In genomic region chr11:58890511-58890910, GRCm38 (mm10) we compare ENCODE assay signal across 25 mouse cellular contexts. TPM values are rescaled to one million over a fixed set of nuclear protein-coding genes. Genes with fewer than 3 reads are reported as not detected.
DNase-seq lines count a peak whose midpoint lies in the region; TF ChIP-seq lines count a peak whose summit lies in the region.
"Had no signal": no experiment of that assay in that cellular context is flagged by ENCODE, and none has a peak within 500 bp of the region (broad histone marks: within the 10 kb centered on the region; RNA-seq: fewer than 3 reads in every experiment).

No protein-coding gene starts in this region.

- no peak for TF ChIP-seq POLR2A in heart, adult 2 months (IDR thresholded peaks at IDR 0.05; ENCODE audit: insufficient read depth, low read depth, low read length)
- no peak for TF ChIP-seq POLR2A in MEL (IDR thresholded peaks at IDR 0.05; ENCODE audit: control insufficient read depth in 1 of 2, insufficient read depth in 1 of 2, low read depth in 1 of 2, low read length in 2 of 2, poor library complexity in 1 of 2)

- intact Hi-C loops in heart, adult 2 months (cut with DNase I): no loop called here

- no peak for TF ChIP-seq RAD21 in MEL (IDR thresholded peaks at IDR 0.05; ENCODE audit: low read depth, low read length)

- peak; percentile 64 for DNase-seq in heart, adult 11 months
- DNase-seq in heart, adult 2 months: no peak
- DNase-seq in kidney, postnatal 10 days: peak; percentile 21
- DNase-seq in kidney, adult 11 months: no peak
- DNase-seq in MEL (ENCODE audit: low read depth, low spot score): peak; percentile 38
- no peak for DNase-seq in thymus, postnatal 25 days
- DNase-seq: adrenal gland, adult 2 months; adrenal gland, adult 8-10 months; adrenal gland, postnatal 10 days; adrenal gland, postnatal 14 days; adrenal gland, postnatal 25 days; adrenal gland, postnatal 36 days; B cell, adult 2 months; cerebellum, adult 11 months; cerebellum, adult 11-12 months; cerebellum, adult 18-20 months; cerebellum, adult 2 months had no signal

- H3K27me3 ChIP-seq in heart, adult 2 months (ENCODE audit: control insufficient read depth, insufficient read depth, low read length): no peaks in the 10 kb centered on the region
- H3K27me3 ChIP-seq in MEL (ENCODE audit: control insufficient read depth in 1 of 2, insufficient read depth in 2 of 2, low read length in 2 of 2): no peaks in the 10 kb centered on the region
- H3K27me3 ChIP-seq: CH12.LX, Patski had no signal

- H3K9ac ChIP-seq in heart, adult 2 months (ENCODE audit: low read depth, low read length): no peak overlapping the region
- no peak overlapping the region for H3K9ac ChIP-seq in MEL (ENCODE audit: control insufficient read depth, low read depth, low read length, poor library complexity, severe bottlenecking)

- no peak overlapping the region for H3K4me3 ChIP-seq in heart, adult 2 months
- no peak overlapping the region for H3K4me3 ChIP-seq in MEL (ENCODE audit: control insufficient read depth in 1 of 2, insufficient read depth in 1 of 2, low read depth in 2 of 2, low read length in 2 of 2)

- H3K9me3 ChIP-seq in MEL (replicated peaks; ENCODE audit: insufficient read depth, low read length): no peaks in the 10 kb centered on the region

- no peaks in the 10 kb centered on the region for H3K79me2 ChIP-seq in heart, adult 2 months (replicated peaks; ENCODE audit: control insufficient read depth, insufficient read depth, low read length)
- no peaks in the 10 kb centered on the region for H3K79me2 ChIP-seq in MEL (ENCODE audit: control insufficient read depth, insufficient read depth, low read length, poor library complexity)

- no peak overlapping the region for H3K27ac ChIP-seq in heart, adult 2 months
- no peak overlapping the region for H3K27ac ChIP-seq in MEL (ENCODE audit: control insufficient read depth, low read depth, low read length)

- TF ChIP-seq EP300 in heart, adult 2 months (IDR thresholded peaks at IDR 0.05; ENCODE audit: insufficient read depth, low read depth, low read length): no peak
- no peak for TF ChIP-seq EP300 in MEL (IDR thresholded peaks at IDR 0.05; ENCODE audit: low read depth in 1 of 2, low read length in 2 of 2)

- no peak for TF ChIP-seq CTCF in heart, adult 2 months (IDR thresholded peaks at IDR 0.05)
- TF ChIP-seq CTCF in MEL (IDR thresholded peaks at IDR 0.05 in 2 of 3, conservative IDR thresholded peaks at IDR 0.05 in 1 of 3; ENCODE audit: control insufficient read depth in 1 of 3, insufficient read depth in 1 of 3, low read depth in 2 of 3, low read length in 3 of 3, poor library complexity in 1 of 3, severe bottlenecking in 1 of 3): no peak

- peaks cover 2% of the 10 kb centered on the region; the same call in 1 of the 2 replicates for H3K36me3 ChIP-seq in heart, adult 2 months (ENCODE audit: control insufficient read depth, insufficient read depth, low read length)
- peaks cover 4 to 14% of the 10 kb centered on the region in 2 experiments for H3K36me3 ChIP-seq in MEL (ENCODE audit: control insufficient read depth in 1 of 2, insufficient read depth in 2 of 2, low read length in 2 of 2)

- WGBS in heart, adult 2 months: 72% methylated on average over 10 of the region's 10 CpGs

- H3K4me1 ChIP-seq in heart, adult 2 months (ENCODE audit: control insufficient read depth, insufficient read depth, low read length): no peaks in the 10 kb centered on the region; the same call in 1 of the 2 replicates
- H3K4me1 ChIP-seq in MEL (ENCODE audit: control insufficient read depth in 1 of 2, insufficient read depth in 2 of 2, low read length in 2 of 2): peaks cover 0 to 7% of the 10 kb centered on the region in 2 experiments; a peak in 1 of 4 replicates

TF ChIP-seq in MEL, 35 proteins besides CTCF, POLR2A, EP300 and RAD21:
- no peak for TF ChIP-seq MYC (IDR thresholded peaks at IDR 0.05; ENCODE audit: low read depth, low read length)
- no peak for TF ChIP-seq NELFE (IDR thresholded peaks at IDR 0.05; ENCODE audit: low read depth, low read length)
- peak; percentile 50 for TF ChIP-seq GATA1 (IDR thresholded peaks at IDR 0.05; ENCODE audit: low read depth, low read length)
- no peak for TF ChIP-seq MAFK (IDR thresholded peaks at IDR 0.05; ENCODE audit: borderline replicate concordance, low read depth, low read length)
- TF ChIP-seq BHLHE40 (IDR thresholded peaks at IDR 0.05; ENCODE audit: borderline replicate concordance, low read depth, low read length): peak; percentile 71; the same call in 1 of the 2 replicates
- no peak for TF ChIP-seq TCF12 (IDR thresholded peaks at IDR 0.05; ENCODE audit: low read depth, low read length)
- TF ChIP-seq MEF2A (IDR thresholded peaks at IDR 0.05; ENCODE audit: extremely low read depth, insufficient replicate concordance, low read depth, low read length, poor library complexity, severe bottlenecking): no peak
- TF ChIP-seq KAT2A (conservative IDR thresholded peaks at IDR 0.05; ENCODE audit: low read depth, low read length): no peak
- no peak for TF ChIP-seq SIN3A (IDR thresholded peaks at IDR 0.05; ENCODE audit: low read length)

RNA-seq across cellular contexts. Expression of gene Zfp39, which starts 13.5 kb away (rescaled TPM):
- total RNA-seq in heart, adult 2 months (2021): 1 to 10 TPM; 2.9 to 3.7 TPM
- 0.88 and 1.2 TPM in 2 replicates for polyA plus RNA-seq in heart, adult 2 months (2012; rRNA removed)
- total RNA-seq in MEL (2012; rRNA removed): 5.2 and 6.0 TPM in 2 replicates
- 1 to 10 TPM in 1 of 2 experiments, not detected in 1; 5.1 TPM for polyA plus RNA-seq in MEL (2012; ENCODE audit: insufficient read depth in 1 of 2, insufficient read length in 2 of 2, low read depth in 1 of 2, low replicate concordance in 2 of 2, missing spikeins in 1 of 2)

RNA-seq across cellular contexts. Expression of gene 2810021J22Rik, which starts 23.5 kb away (rescaled TPM):
- 1 to 10 TPM; 2.1 TPM for total RNA-seq in heart, adult 2 months (2021)
- 3.1 TPM in 2 replicates for polyA plus RNA-seq in heart, adult 2 months (2012; rRNA removed)
- total RNA-seq in MEL (2012; rRNA removed): 5.8 and 6.9 TPM in 2 replicates
- 1 to 10 TPM in 1 of 2 experiments, not detected in 1; 6.2 TPM for polyA plus RNA-seq in MEL (2012; ENCODE audit: insufficient read depth in 1 of 2, insufficient read length in 2 of 2, low read depth in 1 of 2, low replicate concordance in 2 of 2, missing spikeins in 1 of 2)

RNA-seq across cellular contexts. Expression of gene Btnl10, which starts 27.2 kb away (rescaled TPM):
- total RNA-seq in heart, adult 2 months (2021): not detected
- 0.04 and 0.09 TPM in 2 replicates for polyA plus RNA-seq in heart, adult 2 months (2012; rRNA removed)
- 0.62 and 1.7 TPM in 2 replicates for total RNA-seq in MEL (2012; rRNA removed)
- polyA plus RNA-seq in MEL (2012; ENCODE audit: insufficient read depth in 1 of 2, insufficient read length in 2 of 2, low read depth in 1 of 2, low replicate concordance in 2 of 2, missing spikeins in 1 of 2): under 1 TPM in 1 of 2 experiments, not detected in 1; 0.92 TPM
- total RNA-seq: adrenal gland, adult 18-20 months; adrenal gland, adult 8-10 months; adrenal gland, postnatal 25 days; adrenal gland, postnatal 36 days; CH12.LX; ES-E14 had no signal
- polyA plus RNA-seq: activated CD4-positive, CD25-positive, alpha-beta regulatory T cell, adult 4 months; adrenal gland, adult 2 months; C2C12; CD4-positive, CD25-positive, alpha-beta regulatory T cell, adult 4 months; cerebellum, adult 2 months; G1E; Patski had no signal

RNA-seq across cellular contexts. Expression of gene Gm12258, which starts 43.6 kb away (rescaled TPM):
- total RNA-seq in heart, adult 2 months (2021): 1 to 10 TPM in 1 of 2 experiments, under 1 TPM in 1; 0.77 to 1.3 TPM
- 1.3 and 2.8 TPM in 2 replicates for polyA plus RNA-seq in heart, adult 2 months (2012; rRNA removed)
- 1.7 and 2.1 TPM in 2 replicates for total RNA-seq in MEL (2012; rRNA removed)
- 1 to 10 TPM in 1 of 2 experiments, not detected in 1; 2.5 TPM for polyA plus RNA-seq in MEL (2012; ENCODE audit: insufficient read depth in 1 of 2, insufficient read length in 2 of 2, low read depth in 1 of 2, low replicate concordance in 2 of 2, missing spikeins in 1 of 2)

RNA-seq across cellular contexts. Expression of gene Rnf187, which starts 48.2 kb away (rescaled TPM):
- 100 to 1,000 TPM; 164 to 177 TPM for total RNA-seq in heart, adult 2 months (2021)
- 182 and 190 TPM in 2 replicates for polyA plus RNA-seq in heart, adult 2 months (2012; rRNA removed)
- total RNA-seq in MEL (2012; rRNA removed): 282 and 337 TPM in 2 replicates
- 1,000 to 10,000 TPM in 1 of 2 experiments, 100 to 1,000 TPM in 1; 280 to 3,830 TPM for polyA plus RNA-seq in MEL (2012; ENCODE audit: insufficient read depth in 1 of 2, insufficient read length in 2 of 2, low read depth in 1 of 2, low replicate concordance in 2 of 2, missing spikeins in 1 of 2)

Comparison
In these comparisons a context has a peak if more than half of its experiments do, and no peak if none do; other contexts are left out.
1. DNase-seq: peak in heart, adult 11 months (single experiment), kidney, postnatal 10 days (single experiment) and MEL (single experiment); none in heart, adult 2 months (0 of 2), kidney, adult 11 months (single experiment) and thymus, postnatal 25 days (single experiment).